Mouse (Mus musculus): Measurements from ENCODE around the gene Fbxl7.

- TF ChIP-seq POLR2A (IDR thresholded peaks at IDR 0.05; ENCODE audit: borderline replicate concordance, control insufficient read depth, low read depth, low read length) = no peak
- no peak for TF ChIP-seq CTCF (IDR thresholded peaks at IDR 0.05; ENCODE audit: control insufficient read depth, insufficient read depth, low read length)
Measured at GRCm38 (mm10) chr15:26717952-26718351, 177.4 kb downstream of the Fbxl7 start.
